Mouse (Mus musculus) kidney, embryonic 16.5 days (tissue): Measurements from ENCODE around the gene Yy1. TPM values are rescaled to one million over a fixed set of nuclear protein-coding genes. Genes with fewer than 3 reads are reported as not detected.

Experiments
- ATAC-seq: fragments of 200-750 bp; cut with Nextera tagmentation; 2 replicates; pipeline ENCODE4 v1.8.0; 2017; ENCODE audit warnings: moderate TSS enrichment; ENCODE audit not compliant: low FRiP score, low TSS enrichment
- H3K27ac ChIP-seq: fragments of 300-500 bp; sonication (generic); 2 replicates; pipeline ENCODE4 v1.5.1; 2014; ENCODE audit warnings: low read length
- H3K27me3 ChIP-seq: fragments of 300-500 bp; sonication (generic); 2 replicates; pipeline ENCODE4 v1.6.1; 2014; ENCODE audit warnings: low read length, control low read depth, mixed read lengths; ENCODE audit not compliant: insufficient read depth
- H3K36me3 ChIP-seq: fragments of 300-500 bp; sonication (generic); 2 replicates; pipeline ENCODE4 v1.6.1; 2014; ENCODE audit warnings: low read length, control low read depth, mixed read lengths; ENCODE audit not compliant: insufficient read depth
- H3K4me1 ChIP-seq: fragments of 300-500 bp; sonication (generic); 2 replicates; pipeline ENCODE4 v1.6.1; 2014; ENCODE audit warnings: low read length, control low read depth, mixed read lengths; ENCODE audit not compliant: insufficient read depth
- H3K4me2 ChIP-seq: fragments of 300-500 bp; sonication (generic); replicated peaks from 2 replicates; pipeline ENCODE4 v1.6.1; 2014; ENCODE audit warnings: low read depth, low read length
- H3K4me3 ChIP-seq: fragments of 300-500 bp; sonication (generic); 2 replicates; pipeline ENCODE4 v1.5.1; 2014; ENCODE audit warnings: mild to moderate bottlenecking, low read length
- H3K9ac ChIP-seq: fragments of 300-500 bp; sonication (generic); replicated peaks from 2 replicates; pipeline ENCODE4 v1.6.1; 2014; ENCODE audit warnings: low read length
- H3K9me3 ChIP-seq: fragments of 300-500 bp; sonication (generic); 2 replicates; pipeline ENCODE4 v1.6.1; 2016; ENCODE audit warnings: low read length, control low read depth
- WGBS: fragments of 180-500 bp; shearing (Covaris S2); extraction: QIAGEN DNeasy Blood & Tissue Kit; methylation state at CpG from one replicate; pipeline ENCODE4 v1.1.7; 2014; 5-methylcytosine and 5-hydroxymethylcytosine counted together
- polyA plus RNA-seq: library from polyadenylated mRNA; unstranded; fragments of >200 nt; fragmentation: Nextera tagmentation; extraction: Ambion mirVana; gene quantifications from 2 replicates; pipeline ENCODE4 v1.2.1, GENCODE M21; 2015

The Yy1 gene
- polyA plus RNA-seq, 1 experiment from 2014 or later, result 16.9 TPM

- Histone ChIP-seq H3K4me2 (peak overlapping the region; percentile 69), H3K9ac (peak overlapping the region; percentile 96), H3K27me3 (no peaks in the 10 kb centered on the region), H3K36me3 (no peaks in the 10 kb centered on the region), H3K4me3 (peak overlapping the region; percentile 100), H3K27ac (peak overlapping the region; percentile 99), H3K9me3 (no peaks in the 10 kb centered on the region), H3K4me1 (peaks cover 28% of the 10 kb centered on the region)
- ATAC-seq, result no peak
- 9% methylated on average over 9 of the region's 9 CpGs for WGBS
These were observed 2.3 kb downstream of the Yy1 start for GRCm38 (mm10) chr12:108794979-108795537.

- no peak overlapping the region for H3K4me2 ChIP-seq
- whole genome bisulfite sequencing, result 60% methylated on average over 2 of the region's 2 CpGs
- no peak overlapping the region for H3K9ac ChIP-seq
- H3K27ac ChIP-seq, result no peak overlapping the region
- H3K9me3 ChIP-seq, result no peaks in the 10 kb centered on the region
- no peak overlapping the region for H3K4me3 ChIP-seq
- no peak for ATAC-seq
- peaks cover 3% of the 10 kb centered on the region for H3K36me3 ChIP-seq
- H3K4me1 ChIP-seq, result peaks cover 19% of the 10 kb centered on the region
- no peaks in the 10 kb centered on the region for H3K27me3 ChIP-seq
These were observed 8.8 kb downstream of the Yy1 start for GRCm38 (mm10) chr12:108801613-108802012.

- 77% methylated on average over 2 of the region's 2 CpGs for WGBS
- ATAC-seq, result no peak
- no peaks in the 10 kb centered on the region for H3K9me3 ChIP-seq
- no peak overlapping the region for H3K4me2 ChIP-seq
- H3K36me3 ChIP-seq, result peaks cover 10% of the 10 kb centered on the region
- no peak overlapping the region for H3K27ac ChIP-seq
- no peak overlapping the region for H3K9ac ChIP-seq
- peaks cover 16% of the 10 kb centered on the region for H3K4me1 ChIP-seq
- no peak overlapping the region for H3K4me3 ChIP-seq
- no peaks in the 10 kb centered on the region for H3K27me3 ChIP-seq
These were observed 11.6 kb downstream of the Yy1 start for GRCm38 (mm10) chr12:108804388-108804787.

- no peaks in the 10 kb centered on the region; the same call in 1 of the 2 replicates for H3K4me1 ChIP-seq
- H3K4me2 ChIP-seq, result no peak overlapping the region
- ATAC-seq, result no peak
- no peaks in the 10 kb centered on the region for H3K9me3 ChIP-seq
- H3K36me3 ChIP-seq, result peaks cover 10% of the 10 kb centered on the region
- 88% methylated on average over 2 of the region's 2 CpGs for WGBS
- no peak overlapping the region for H3K4me3 ChIP-seq
- H3K27me3 ChIP-seq, result no peaks in the 10 kb centered on the region
- no peak overlapping the region for H3K27ac ChIP-seq
- no peak overlapping the region for H3K9ac ChIP-seq
These were observed 15.7 kb downstream of the Yy1 start for GRCm38 (mm10) chr12:108808465-108808864.

GRCm38 (mm10) chr12:108809771-108810170, 17.0 kb downstream of the Yy1 start:
- Histone ChIP-seq H3K27ac (no peak overlapping the region), H3K9ac (no peak overlapping the region), H3K36me3 (peaks cover 10% of the 10 kb centered on the region), H3K4me2 (no peak overlapping the region), H3K27me3 (no peaks in the 10 kb centered on the region), H3K4me1 (no peaks in the 10 kb centered on the region; the same call in 1 of the 2 replicates), H3K9me3 (no peaks in the 10 kb centered on the region), H3K4me3 (no peak overlapping the region)
- ATAC-seq, result no peak
- 76% methylated on average over 1 of the region's 1 CpGs for WGBS

GRCm38 (mm10) chr12:108810309-108810708, 17.5 kb downstream of the Yy1 start:
- Histone ChIP-seq H3K4me2 (no peak overlapping the region), H3K4me3 (no peak overlapping the region), H3K9ac (no peak overlapping the region), H3K27me3 (no peaks in the 10 kb centered on the region), H3K27ac (no peak overlapping the region), H3K4me1 (no peaks in the 10 kb centered on the region; the same call in 1 of the 2 replicates), H3K9me3 (no peaks in the 10 kb centered on the region), H3K36me3 (peaks cover 14% of the 10 kb centered on the region)
- no peak for ATAC-seq
- WGBS, result 91% methylated on average over 7 of the region's 7 CpGs

- Histone ChIP-seq H3K27ac (no peak overlapping the region), H3K9ac (no peak overlapping the region), H3K4me3 (no peak overlapping the region), H3K27me3 (no peaks in the 10 kb centered on the region), H3K4me2 (no peak overlapping the region), H3K9me3 (no peaks in the 10 kb centered on the region), H3K4me1 (no peaks in the 10 kb centered on the region; the same call in 1 of the 2 replicates), H3K36me3 (peaks cover 16% of the 10 kb centered on the region)
- WGBS, result 47% methylated on average over 2 of the region's 2 CpGs
- ATAC-seq, result no peak
These were observed 18.4 kb downstream of the Yy1 start for GRCm38 (mm10) chr12:108811133-108811532.

GRCm38 (mm10) chr12:108812463-108812862, 19.7 kb downstream of the Yy1 start:
- H3K4me3 ChIP-seq, result no peak overlapping the region
- H3K4me1 ChIP-seq, result no peaks in the 10 kb centered on the region; the same call in 1 of the 2 replicates
- 65% methylated on average over 6 of the region's 6 CpGs for WGBS
- H3K9ac ChIP-seq, result no peak overlapping the region
- ATAC-seq, result no peak
- no peaks in the 10 kb centered on the region for H3K9me3 ChIP-seq
- peaks cover 17% of the 10 kb centered on the region; the same call in 1 of the 2 replicates for H3K36me3 ChIP-seq
- no peak overlapping the region for H3K27ac ChIP-seq
- no peaks in the 10 kb centered on the region for H3K27me3 ChIP-seq
- no peak overlapping the region for H3K4me2 ChIP-seq

- no peak overlapping the region for H3K27ac ChIP-seq
- no peaks in the 10 kb centered on the region for H3K9me3 ChIP-seq
- no peak overlapping the region for H3K9ac ChIP-seq
- H3K4me2 ChIP-seq, result no peak overlapping the region
- no peak overlapping the region for H3K4me3 ChIP-seq
- H3K4me1 ChIP-seq, result no peaks in the 10 kb centered on the region; the same call in 1 of the 2 replicates
- H3K27me3 ChIP-seq, result no peaks in the 10 kb centered on the region
- ATAC-seq, result no peak
- 88% methylated on average over 6 of the region's 6 CpGs for WGBS
- peaks cover 15% of the 10 kb centered on the region; the same call in 1 of the 2 replicates for H3K36me3 ChIP-seq
These were observed 21.7 kb downstream of the Yy1 start for GRCm38 (mm10) chr12:108814470-108814869.

GRCm38 (mm10) chr12:108816569-108816968, 23.8 kb downstream of the Yy1 start:
- no peaks in the 10 kb centered on the region for H3K27me3 ChIP-seq
- WGBS, result 70% methylated on average over 11 of the region's 11 CpGs
- H3K9ac ChIP-seq, result no peak overlapping the region
- no peaks in the 10 kb centered on the region for H3K9me3 ChIP-seq
- H3K27ac ChIP-seq, result no peak overlapping the region
- peaks cover 15% of the 10 kb centered on the region; the same call in 1 of the 2 replicates for H3K36me3 ChIP-seq
- ATAC-seq, result no peak
- H3K4me1 ChIP-seq, result no peaks in the 10 kb centered on the region; the same call in 1 of the 2 replicates
- H3K4me2 ChIP-seq, result no peak overlapping the region
- H3K4me3 ChIP-seq, result no peak overlapping the region
